Mouse (Mus musculus): Measurements from ENCODE around the gene Olfr905. TPM values are rescaled to one million over a fixed set of nuclear protein-coding genes. Genes with fewer than 3 reads are reported as not detected.

Gene Olfr905
- polyA plus RNA-seq (2016; fragmentation: Nextera tagmentation; extraction: Ambion mirVana) = not detected in 2 replicates

GRCm38 (mm10) chr9:38470807-38471206, at the start of gene Olfr905:
Olfr905 (plus strand) TSS chr9:38471107.
- ATAC-seq (ENCODE audit: insufficient number of reproducible peaks, insufficient read depth, low FRiP score, low TSS enrichment, low read depth) = no peak
- no peak within 1 kb of the TSS for H3K4me3 ChIP-seq (replicated peaks)
- no peaks in the 10 kb centered on the region for H3K27me3 ChIP-seq
- H3K4me2 ChIP-seq = no peak within 1 kb of the TSS
- no peak within 1 kb of the TSS for H3K27ac ChIP-seq
- no peaks in the 10 kb centered on the region for H3K9me3 ChIP-seq
- H3K9ac ChIP-seq (replicated peaks) = no peak within 1 kb of the TSS
- H3K36me3 ChIP-seq = no peaks in the 10 kb centered on the region
- H3K4me1 ChIP-seq (replicated peaks) = no peaks in the 10 kb centered on the region

DNA sequence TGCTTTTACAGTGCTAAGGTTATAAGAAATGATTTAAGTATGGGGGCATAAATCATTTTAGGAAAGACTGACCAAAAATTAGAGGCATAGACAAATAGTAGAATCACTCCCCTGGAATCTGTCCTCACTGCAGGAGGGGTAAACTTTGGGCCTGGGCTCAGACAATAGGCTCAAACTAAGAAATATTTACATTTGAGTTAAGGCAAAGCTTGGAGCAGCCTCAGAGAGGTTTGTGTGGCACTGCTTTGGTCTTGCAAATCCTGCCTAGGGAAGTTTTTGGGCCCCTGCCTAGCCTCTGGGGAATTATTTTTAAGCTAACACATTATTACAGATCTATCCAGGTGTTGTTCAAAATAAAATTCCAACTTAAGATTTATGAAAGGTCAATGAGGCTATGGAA, 47.1 kb upstream of the Olfr905 start:
- H3K9me3 ChIP-seq = no peaks in the 10 kb centered on the region
- no peak overlapping the region for H3K9ac ChIP-seq (replicated peaks)
- no peak overlapping the region for H3K4me3 ChIP-seq (replicated peaks)
- no peak overlapping the region for H3K4me2 ChIP-seq
- H3K27me3 ChIP-seq = no peaks in the 10 kb centered on the region
- H3K27ac ChIP-seq = no peak overlapping the region
- no peaks in the 10 kb centered on the region for H3K4me1 ChIP-seq (replicated peaks)
- H3K36me3 ChIP-seq = no peaks in the 10 kb centered on the region
- no peak for ATAC-seq (ENCODE audit: insufficient number of reproducible peaks, insufficient read depth, low FRiP score, low TSS enrichment, low read depth)

DNA sequence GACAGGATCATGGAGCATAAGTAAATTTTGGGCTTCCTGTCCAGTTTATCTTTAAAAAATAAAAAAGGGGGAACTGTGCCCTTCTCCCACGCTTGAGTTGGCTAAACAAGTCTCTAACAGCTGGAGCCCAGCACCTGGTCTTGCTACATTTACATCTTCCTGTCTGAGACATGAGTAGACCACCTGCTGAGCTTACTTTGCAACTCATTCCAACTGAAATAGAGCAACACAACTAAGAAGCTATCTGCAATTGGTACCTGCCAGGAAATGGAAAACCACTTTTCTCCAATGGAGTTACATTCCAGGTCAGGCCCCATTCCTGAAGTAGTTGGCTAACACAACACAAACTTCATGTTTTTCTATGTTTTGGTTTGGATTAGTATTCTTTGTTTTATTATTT, 43.9 kb upstream of the Olfr905 start:
- WGBS = 61% methylated on average over 1 of the region's 1 CpGs
- Histone ChIP-seq H3K36me3 (no peaks in the 10 kb centered on the region), H3K4me1 (replicated peaks) (no peaks in the 10 kb centered on the region), H3K27ac (no peak overlapping the region), H3K4me2 (no peak overlapping the region), H3K4me3 (replicated peaks) (no peak overlapping the region), H3K27me3 (no peaks in the 10 kb centered on the region), H3K9ac (replicated peaks) (no peak overlapping the region), H3K9me3 (no peaks in the 10 kb centered on the region)
- ATAC-seq (ENCODE audit: insufficient number of reproducible peaks, insufficient read depth, low FRiP score, low TSS enrichment, low read depth) = no peak

DNA sequence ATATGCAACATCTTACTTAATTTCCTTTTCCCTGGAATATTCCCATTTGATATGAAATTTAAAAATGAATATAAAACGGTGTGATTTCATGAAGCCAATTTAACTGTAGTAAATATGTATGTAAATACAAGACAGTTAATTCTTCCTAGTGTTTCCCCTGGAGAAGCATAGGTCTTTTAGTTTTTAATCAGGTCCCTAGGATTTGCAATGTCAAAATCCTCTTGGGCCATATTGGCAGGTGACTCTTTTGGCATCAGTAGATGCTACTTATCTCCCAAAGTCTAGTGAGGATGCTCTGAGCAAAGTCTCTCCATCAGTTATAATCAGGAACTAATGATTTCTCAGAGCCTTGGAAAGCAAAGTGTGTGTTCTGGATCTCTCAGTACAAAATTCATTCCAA, 41.8 kb upstream of the Olfr905 start, which contains the start of gene Olfr901:
Gene Olfr901, plus strand, starts transcription at position 301 of the 400 bp plus-strand sequence.
- H3K36me3 ChIP-seq = no peaks in the 10 kb centered on the region
- no peak within 1 kb of the TSS for H3K27ac ChIP-seq
- WGBS = 79% methylated on average over 1 of the region's 1 CpGs
- no peak within 1 kb of the TSS for H3K4me2 ChIP-seq
- H3K4me1 ChIP-seq (replicated peaks) = no peaks in the 10 kb centered on the region
- no peak within 1 kb of the TSS for H3K4me3 ChIP-seq (replicated peaks)
- H3K9ac ChIP-seq (replicated peaks) = no peak within 1 kb of the TSS
- no peak for ATAC-seq (ENCODE audit: insufficient number of reproducible peaks, insufficient read depth, low FRiP score, low TSS enrichment, low read depth)
- H3K9me3 ChIP-seq = no peaks in the 10 kb centered on the region
- no peaks in the 10 kb centered on the region for H3K27me3 ChIP-seq

DNA sequence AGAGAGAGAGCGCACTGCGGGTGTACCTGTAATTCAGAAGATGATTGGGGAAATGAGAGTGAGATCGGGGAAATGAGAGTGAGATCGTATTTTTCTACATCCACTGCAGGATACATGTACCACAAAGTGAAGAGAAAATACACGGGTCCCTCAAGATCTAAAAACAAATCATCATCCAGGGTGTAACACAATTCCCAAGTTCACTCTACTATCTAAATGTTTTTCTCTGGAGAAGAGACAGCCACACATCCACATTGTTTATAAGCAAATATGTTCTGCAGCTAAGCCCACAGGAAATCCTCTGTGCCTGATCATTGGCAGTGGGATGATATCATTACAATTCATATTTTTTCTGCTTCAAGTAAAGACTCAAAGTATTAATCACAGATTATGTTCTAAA, 23.6 kb upstream of the Olfr905 start, which contains the start of gene Olfr902:
Gene Olfr902, plus strand, starts transcription at position 301 of the 400 bp plus-strand sequence.
- H3K36me3 ChIP-seq = no peaks in the 10 kb centered on the region
- no peaks in the 10 kb centered on the region for H3K9me3 ChIP-seq
- ATAC-seq (ENCODE audit: insufficient number of reproducible peaks, insufficient read depth, low FRiP score, low TSS enrichment, low read depth) = no peak
- H3K4me1 ChIP-seq (replicated peaks) = no peaks in the 10 kb centered on the region
- H3K27me3 ChIP-seq = no peaks in the 10 kb centered on the region
- WGBS = 84% methylated on average over 5 of the region's 5 CpGs
- no peak within 1 kb of the TSS for H3K9ac ChIP-seq (replicated peaks)
- no peak within 1 kb of the TSS for H3K27ac ChIP-seq
- H3K4me3 ChIP-seq (replicated peaks) = no peak within 1 kb of the TSS
- no peak within 1 kb of the TSS for H3K4me2 ChIP-seq

GRCm38 (mm10) chr9:38462844-38463243, 8.1 kb upstream of the Olfr905 start, which contains the start of gene Olfr904:
Olfr904 (plus strand) TSS chr9:38463144.
- Histone ChIP-seq H3K4me2 (no peak within 1 kb of the TSS), H3K36me3 (no peaks in the 10 kb centered on the region), H3K9ac (replicated peaks) (no peak within 1 kb of the TSS), H3K27ac (no peak within 1 kb of the TSS), H3K27me3 (no peaks in the 10 kb centered on the region), H3K4me1 (replicated peaks) (no peaks in the 10 kb centered on the region), H3K9me3 (no peaks in the 10 kb centered on the region), H3K4me3 (replicated peaks) (no peak within 1 kb of the TSS)
- ATAC-seq (ENCODE audit: insufficient number of reproducible peaks, insufficient read depth, low FRiP score, low TSS enrichment, low read depth) = no peak

GRCm38 (mm10) chr9:38486785-38487184, 15.9 kb downstream of the Olfr905 start, which contains the start of gene Olfr906:
Olfr906 (plus strand) TSS chr9:38487085.
- H3K27ac ChIP-seq = no peak within 1 kb of the TSS
- no peak within 1 kb of the TSS for H3K9ac ChIP-seq (replicated peaks)
- H3K4me2 ChIP-seq = no peak within 1 kb of the TSS
- 88% methylated on average over 3 of the region's 3 CpGs for WGBS
- H3K4me1 ChIP-seq (replicated peaks) = no peaks in the 10 kb centered on the region
- H3K4me3 ChIP-seq (replicated peaks) = no peak within 1 kb of the TSS
- no peaks in the 10 kb centered on the region for H3K36me3 ChIP-seq
- ATAC-seq (ENCODE audit: insufficient number of reproducible peaks, insufficient read depth, low FRiP score, low TSS enrichment, low read depth) = no peak
- H3K9me3 ChIP-seq = no peaks in the 10 kb centered on the region
- no peaks in the 10 kb centered on the region for H3K27me3 ChIP-seq

DNA sequence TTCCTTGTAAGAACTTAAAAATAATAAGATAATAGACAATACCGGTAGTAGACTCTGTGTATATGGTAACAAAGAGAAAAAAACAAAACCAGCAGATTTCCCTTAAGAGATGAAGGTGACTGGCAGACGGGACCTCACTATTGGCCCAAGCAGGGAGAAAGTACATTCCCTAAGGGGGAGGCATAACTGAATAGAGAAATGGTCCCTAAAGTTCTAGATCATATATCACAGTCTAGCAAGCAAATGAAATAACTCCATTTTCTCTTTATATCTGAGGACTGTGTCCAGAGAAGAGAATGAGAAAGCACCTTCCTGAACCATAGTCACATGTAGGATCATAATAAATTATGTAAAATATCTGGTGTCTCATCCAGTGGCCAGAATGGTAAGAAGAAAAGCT, 24.6 kb downstream of the Olfr905 start, which contains the start of gene Olfr907:
Gene Olfr907, plus strand, starts transcription at position 301 of the 400 bp plus-strand sequence.
- Histone ChIP-seq H3K9me3 (no peaks in the 10 kb centered on the region), H3K4me1 (replicated peaks) (no peaks in the 10 kb centered on the region), H3K4me3 (replicated peaks) (no peak within 1 kb of the TSS), H3K36me3 (no peaks in the 10 kb centered on the region), H3K4me2 (no peak within 1 kb of the TSS), H3K27ac (no peak within 1 kb of the TSS), H3K27me3 (no peaks in the 10 kb centered on the region), H3K9ac (replicated peaks) (no peak within 1 kb of the TSS)
- no peak for ATAC-seq (ENCODE audit: insufficient number of reproducible peaks, insufficient read depth, low FRiP score, low TSS enrichment, low read depth)
- 88% methylated on average over 2 of the region's 2 CpGs for WGBS

GRCm38 (mm10) chr9:38512353-38512752, 41.4 kb downstream of the Olfr905 start:
- 80% methylated on average over 2 of the region's 2 CpGs for WGBS

DNA sequence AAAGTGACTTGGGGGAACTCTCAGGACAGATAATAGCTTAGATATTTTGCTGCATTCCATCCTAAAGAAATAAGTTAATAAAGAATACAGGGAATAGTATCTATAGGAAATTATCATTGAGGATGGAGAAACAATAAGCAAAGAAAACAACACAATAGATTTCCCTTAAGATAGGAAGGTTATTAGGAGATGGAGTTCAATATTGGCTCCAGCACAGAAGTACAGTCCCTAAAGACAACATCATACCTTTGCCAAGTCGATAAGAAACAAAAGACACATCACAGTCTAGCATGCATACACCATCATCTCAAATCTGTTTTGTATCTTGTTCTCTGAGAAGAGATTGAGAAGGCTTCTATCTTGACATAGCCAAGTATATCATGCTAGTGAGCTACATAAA, 50.4 kb downstream of the Olfr905 start, which contains the start of gene Olfr911-ps1:
Gene Olfr911-ps1, plus strand, starts transcription at position 301 of the 400 bp plus-strand sequence.
- H3K4me1 ChIP-seq (replicated peaks) = no peaks in the 10 kb centered on the region
- no peak within 1 kb of the TSS for H3K4me3 ChIP-seq (replicated peaks)
- H3K9ac ChIP-seq (replicated peaks) = no peak within 1 kb of the TSS
- no peak for ATAC-seq (ENCODE audit: insufficient number of reproducible peaks, insufficient read depth, low FRiP score, low TSS enrichment, low read depth)
- H3K9me3 ChIP-seq = no peaks in the 10 kb centered on the region
- 71% methylated on average over 1 of the region's 1 CpGs for WGBS
- no peaks in the 10 kb centered on the region for H3K27me3 ChIP-seq
- H3K27ac ChIP-seq = no peak within 1 kb of the TSS
- H3K36me3 ChIP-seq = no peaks in the 10 kb centered on the region
- no peak within 1 kb of the TSS for H3K4me2 ChIP-seq

More at GRCm38 (mm10) chr9:38512353-38512752, 41.4 kb downstream of the Olfr905 start:
- Histone ChIP-seq H3K4me1 (replicated peaks) (no peaks in the 10 kb centered on the region), H3K9ac (replicated peaks) (no peak overlapping the region), H3K4me2 (no peak overlapping the region), H3K27me3 (no peaks in the 10 kb centered on the region), H3K36me3 (no peaks in the 10 kb centered on the region), H3K4me3 (replicated peaks) (no peak overlapping the region), H3K9me3 (no peaks in the 10 kb centered on the region), H3K27ac (no peak overlapping the region)
- no peak for ATAC-seq (ENCODE audit: insufficient number of reproducible peaks, insufficient read depth, low FRiP score, low TSS enrichment, low read depth)
